Mouse (Mus musculus): ENCODE data around the gene Itsn1.

- TF ChIP-seq CTCF (IDR thresholded peaks at IDR 0.05; ENCODE audit: control insufficient read depth, insufficient read depth, insufficient read length) (no peak), MYOD1 (IDR thresholded peaks at IDR 0.05; ENCODE audit: control insufficient read depth, insufficient read length, low read depth) (peak; percentile 38), CEBPB (IDR thresholded peaks at IDR 0.05; ENCODE audit: low read depth) (no peak), USF1 (IDR thresholded peaks at IDR 0.05; ENCODE audit: low read depth) (no peak), MAX (IDR thresholded peaks at IDR 0.05) (peak; percentile 72), MYOG (IDR thresholded peaks at IDR 0.05; ENCODE audit: control insufficient read depth, extremely low read depth, insufficient read length) (no peak), FOSL1 (IDR thresholded peaks at IDR 0.05; ENCODE audit: insufficient read depth, low read length, poor library complexity, severe bottlenecking) (no peak)
Measured at GRCm38 (mm10) chr16:91763975-91764374, 34.9 kb downstream of the Itsn1 start.
